Mouse (Mus musculus): Measurements from ENCODE around the gene Pih1d1. TPM values are rescaled to one million over a fixed set of nuclear protein-coding genes. Genes with fewer than 3 reads are reported as not detected.
A peak's percentile ranks its signal among the peaks of the same experiment; 100 is the strongest.
"Not testable (repeated sequence)": the region's sequence is repeated elsewhere in the genome, so short reads cannot be mapped to it uniquely, and the experiment has no call there.

Gene Pih1d1
- polyA plus RNA-seq, 1 experiment from 2014 or later = 81.7 TPM

GRCm38 (mm10) chr7:45119780-45120709 is 34.1 kb upstream of the Pih1d1 start:
- Histone ChIP-seq H3K9me3 (replicated peaks) (no peaks in the 10 kb centered on the region), H3K4me1 (peaks cover 25% of the 10 kb centered on the region), H3K27ac (replicated peaks) (no peak overlapping the region), H3K36me3 (peaks cover 49% of the 10 kb centered on the region), H3K4me3 (replicated peaks) (no peak overlapping the region), H3K9ac (replicated peaks) (0 out of 2 replicates have a peak overlapping the region, but pooled peaks have one; percentile 5), H3K4me2 (no peak overlapping the region), H3K27me3 (replicated peaks) (no peaks in the 10 kb centered on the region)
- ATAC-seq (ENCODE audit: low FRiP score) = no peak
- 77% methylated on average over 5 of the region's 5 CpGs for WGBS

- Histone ChIP-seq H3K4me2 (peak overlapping the region; percentile 15; the same call in 1 of the 2 replicates), H3K36me3 (peaks cover 63% of the 10 kb centered on the region), H3K4me3 (replicated peaks) (no peak overlapping the region), H3K4me1 (peaks cover 39% of the 10 kb centered on the region), H3K9ac (replicated peaks) (no peak overlapping the region), H3K27me3 (replicated peaks) (no peaks in the 10 kb centered on the region), H3K27ac (replicated peaks) (no peak overlapping the region), H3K9me3 (replicated peaks) (no peaks in the 10 kb centered on the region)
- 72% methylated on average over 8 of the region's 8 CpGs for WGBS
- no peak for ATAC-seq (ENCODE audit: low FRiP score)
These were observed 32.7 kb upstream of the Pih1d1 start for GRCm38 (mm10) chr7:45121404-45121803.

- H3K4me1 ChIP-seq = peaks cover 45% of the 10 kb centered on the region
- peak overlapping the region; percentile 15; the same call in 1 of the 2 replicates for H3K4me2 ChIP-seq
- H3K4me3 ChIP-seq (replicated peaks) = no peak overlapping the region
- no peaks in the 10 kb centered on the region for H3K9me3 ChIP-seq (replicated peaks)
- H3K36me3 ChIP-seq = peaks cover 68% of the 10 kb centered on the region
- no peak overlapping the region; the same call in 1 of the 2 replicates for H3K9ac ChIP-seq (replicated peaks)
- no peak overlapping the region for H3K27ac ChIP-seq (replicated peaks)
- no peak for ATAC-seq (ENCODE audit: low FRiP score)
- no peaks in the 10 kb centered on the region for H3K27me3 ChIP-seq (replicated peaks)
These were observed 32.1 kb upstream of the Pih1d1 start for GRCm38 (mm10) chr7:45121966-45122365.

DNA sequence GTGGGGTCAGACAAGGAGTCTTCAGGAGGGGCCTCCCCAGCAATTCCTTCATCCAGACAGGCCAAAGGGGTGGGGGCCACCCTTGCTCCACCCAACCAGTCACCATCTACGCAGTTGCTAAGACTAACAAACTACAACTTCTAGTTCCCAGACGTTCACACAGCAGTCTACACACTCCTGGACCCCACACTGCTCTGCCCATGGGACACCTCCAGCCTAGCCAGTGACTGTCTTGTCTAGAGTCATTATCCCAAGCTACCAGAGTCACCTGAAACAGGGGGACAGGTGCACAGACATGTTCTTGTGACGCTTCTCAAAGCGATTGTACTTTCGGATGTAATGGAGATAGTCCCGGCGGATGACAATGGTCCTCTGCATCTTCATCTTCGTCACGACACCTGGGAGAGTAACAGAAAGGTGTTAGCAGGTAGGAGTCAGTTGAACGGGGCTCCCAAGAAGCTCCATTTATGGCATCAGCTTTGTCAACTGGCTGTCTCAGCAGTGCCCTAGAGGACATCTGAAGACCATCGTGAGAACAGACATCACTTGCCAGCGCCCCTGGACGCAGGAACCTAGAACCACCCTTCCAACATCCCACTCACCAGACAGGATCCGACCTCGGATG is 31.4 kb upstream of the Pih1d1 start:
- peaks cover 72% of the 10 kb centered on the region for H3K36me3 ChIP-seq
- H3K4me2 ChIP-seq = peak overlapping the region; percentile 66
- WGBS = 89% methylated on average over 15 of the region's 15 CpGs
- H3K9ac ChIP-seq (replicated peaks) = peak overlapping the region; percentile 94
- no peaks in the 10 kb centered on the region for H3K27me3 ChIP-seq (replicated peaks)
- peak overlapping the region; percentile 89 for H3K4me3 ChIP-seq (replicated peaks)
- no peaks in the 10 kb centered on the region for H3K9me3 ChIP-seq (replicated peaks)
- ATAC-seq (ENCODE audit: low FRiP score) = no peak
- peak overlapping the region; percentile 92; the same call in 1 of the 2 replicates for H3K27ac ChIP-seq (replicated peaks)
- peaks cover 52% of the 10 kb centered on the region for H3K4me1 ChIP-seq

GRCm38 (mm10) chr7:45123186-45123570 is 30.9 kb upstream of the Pih1d1 start:
- Histone ChIP-seq H3K9me3 (replicated peaks) (no peaks in the 10 kb centered on the region), H3K9ac (replicated peaks) (peak overlapping the region; percentile 94), H3K4me3 (replicated peaks) (peak overlapping the region; percentile 89), H3K4me2 (peak overlapping the region; percentile 66), H3K27me3 (replicated peaks) (no peaks in the 10 kb centered on the region), H3K36me3 (peaks cover 69% of the 10 kb centered on the region), H3K27ac (replicated peaks) (peak overlapping the region; percentile 92; the same call in 1 of the 2 replicates), H3K4me1 (peaks cover 54% of the 10 kb centered on the region)
- 24% methylated on average over 12 of the region's 12 CpGs for WGBS
- no peak for ATAC-seq (ENCODE audit: low FRiP score)

GRCm38 (mm10) chr7:45124224-45125143 is 29.6 kb upstream of the Pih1d1 start, which contains the start of gene Rps11:
Gene Rps11, minus strand, starts transcription at chr7:45124439.
- WGBS = under 1% methylated on average over 59 of the region's 59 CpGs
- Histone ChIP-seq H3K4me2 (peak within 1 kb of the TSS; percentile 66), H3K4me1 (peaks cover 58% of the 10 kb centered on the region), H3K36me3 (peaks cover 60% of the 10 kb centered on the region), H3K27me3 (replicated peaks) (no peaks in the 10 kb centered on the region), H3K4me3 (replicated peaks) (peak within 1 kb of the TSS; percentile 89), H3K9ac (replicated peaks) (peak within 1 kb of the TSS; percentile 94), H3K9me3 (replicated peaks) (no peaks in the 10 kb centered on the region), H3K27ac (replicated peaks) (peak within 1 kb of the TSS; percentile 92)
- peak; percentile 88 for ATAC-seq (ENCODE audit: low FRiP score)

GRCm38 (mm10) chr7:45125144-45125600 is 28.9 kb upstream of the Pih1d1 start:
- peak overlapping the region; percentile 13; the same call in 1 of the 2 replicates for H3K4me3 ChIP-seq (replicated peaks)
- peaks cover 63% of the 10 kb centered on the region for H3K4me1 ChIP-seq
- no peaks in the 10 kb centered on the region for H3K27me3 ChIP-seq (replicated peaks)
- ATAC-seq (ENCODE audit: low FRiP score) = no peak
- H3K9ac ChIP-seq (replicated peaks) = no peak overlapping the region
- WGBS = 14% methylated on average over 7 of the region's 7 CpGs
- H3K27ac ChIP-seq (replicated peaks) = peak overlapping the region; percentile 87
- peaks cover 54% of the 10 kb centered on the region for H3K36me3 ChIP-seq
- H3K9me3 ChIP-seq (replicated peaks) = no peaks in the 10 kb centered on the region
- peak overlapping the region; percentile 66 for H3K4me2 ChIP-seq

DNA sequence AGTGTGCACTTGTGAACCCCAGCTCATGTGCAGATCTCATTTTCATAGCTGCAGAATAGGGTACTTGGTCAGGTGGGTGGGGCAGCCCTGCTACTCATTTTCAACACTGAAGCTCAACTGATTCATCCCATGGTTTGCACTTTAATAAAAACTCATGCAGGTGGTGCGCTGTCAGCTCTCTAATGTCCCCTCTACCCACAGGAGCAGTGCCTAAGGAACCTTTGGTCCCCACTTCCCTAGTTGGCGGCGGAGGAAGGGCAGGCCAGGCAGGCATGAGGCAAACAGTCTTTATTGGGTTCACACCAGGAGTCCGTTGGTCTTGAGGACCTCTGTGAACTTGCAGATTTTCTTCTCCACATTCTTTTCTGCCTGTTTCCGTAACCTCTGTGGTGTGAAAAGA is 28.5 kb upstream of the Pih1d1 start:
- ATAC-seq (ENCODE audit: low FRiP score); H3K9ac ChIP-seq (replicated peaks); H3K27me3 ChIP-seq (replicated peaks); H3K9me3 ChIP-seq (replicated peaks): not testable (repeated sequence)
- H3K36me3 ChIP-seq = peaks cover 49% of the 10 kb centered on the region
- H3K4me3 ChIP-seq (replicated peaks) = peak overlapping the region; percentile 13; the same call in 1 of the 2 replicates
- H3K4me1 ChIP-seq = peaks cover 63% of the 10 kb centered on the region
- H3K4me2 ChIP-seq = 0 out of 2 replicates have a peak overlapping the region, but pooled peaks have one; percentile 66
- 64% methylated on average over 5 of the region's 5 CpGs for WGBS
- peak overlapping the region; percentile 87 for H3K27ac ChIP-seq (replicated peaks)

GRCm38 (mm10) chr7:45126147-45126843 is 27.8 kb upstream of the Pih1d1 start:
- Histone ChIP-seq H3K27me3 (replicated peaks) (no peaks in the 10 kb centered on the region), H3K4me2 (peak overlapping the region; percentile 70), H3K36me3 (peaks cover 42% of the 10 kb centered on the region), H3K4me1 (peaks cover 63% of the 10 kb centered on the region), H3K4me3 (replicated peaks) (peak overlapping the region; percentile 80), H3K9me3 (replicated peaks) (no peaks in the 10 kb centered on the region), H3K9ac (replicated peaks) (peak overlapping the region; percentile 99), H3K27ac (replicated peaks) (peak overlapping the region; percentile 91)
- ATAC-seq (ENCODE audit: low FRiP score) = no peak
- 77% methylated on average over 17 of the region's 17 CpGs for WGBS

GRCm38 (mm10) chr7:45126844-45127699 is 27.0 kb upstream of the Pih1d1 start:
- Histone ChIP-seq H3K4me3 (replicated peaks) (peak overlapping the region; percentile 80), H3K9me3 (replicated peaks) (no peaks in the 10 kb centered on the region), H3K4me2 (peak overlapping the region; percentile 70), H3K27me3 (replicated peaks) (no peaks in the 10 kb centered on the region), H3K9ac (replicated peaks) (peak overlapping the region; percentile 99), H3K27ac (replicated peaks) (peak overlapping the region; percentile 91), H3K4me1 (peaks cover 56% of the 10 kb centered on the region), H3K36me3 (peaks cover 35% of the 10 kb centered on the region)
- ATAC-seq (ENCODE audit: low FRiP score) = no peak
- 45% methylated on average over 21 of the region's 21 CpGs for WGBS
